Mouse (Mus musculus) forebrain, embryonic 10.5 days (tissue): ENCODE measurements around the gene Alas2. TPM values are rescaled to one million over a fixed set of nuclear protein-coding genes. Genes with fewer than 3 reads are reported as not detected.

ENCODE experiments used
- DNase-seq: peaks from one replicate; pipeline ENCODE4 v3.0.0-alpha.2; 2017; ENCODE audit warnings: low spot score; ENCODE audit errors: extremely low spot score
- H3K27ac ChIP-seq: fragments of 300-500 bp; sonication (generic); 2 replicates; pipeline ENCODE4 v1.5.1; 2016; ENCODE audit warnings: mild to moderate bottlenecking
- H3K27me3 ChIP-seq: fragments of 300-500 bp; sonication (generic); 2 replicates; pipeline ENCODE4 v1.6.1; 2016; ENCODE audit warnings: mild to moderate bottlenecking; ENCODE audit not compliant: poor library complexity, severe bottlenecking
- H3K36me3 ChIP-seq: fragments of 300-500 bp; sonication (generic); replicated peaks from 2 replicates; pipeline ENCODE4 v1.6.1; 2016; ENCODE audit warnings: mild to moderate bottlenecking, moderate library complexity
- H3K4me1 ChIP-seq: fragments of 300-500 bp; sonication (generic); 2 replicates; pipeline ENCODE4 v1.6.1; 2016
- H3K4me3 ChIP-seq: fragments of 300-500 bp; sonication (generic); 2 replicates; pipeline ENCODE4 v1.5.1; 2016; ENCODE audit warnings: mild to moderate bottlenecking, moderate library complexity
- H3K9me3 ChIP-seq: fragments of 300-500 bp; sonication (generic); 2 replicates; pipeline ENCODE4 v1.6.1; 2016; ENCODE audit warnings: mild to moderate bottlenecking, moderate library complexity
- WGBS: fragments of 180-500 bp; shearing (Covaris S2); methylation state at CpG from one replicate; pipeline ENCODE4 v1.1.7; 2016; 5-methylcytosine and 5-hydroxymethylcytosine counted together
- microRNA-seq: library from miRNA; unstranded; fragments of <30 nt; microRNA quantifications from one replicate; pipeline ENCODE4, GENCODE M21; 2017
- polyA plus RNA-seq: library from polyadenylated mRNA; unstranded; fragments of >200 nt; fragmentation: Nextera tagmentation; extraction: Ambion mirVana; gene quantifications from 2 replicates; pipeline ENCODE4 v1.2.1, GENCODE M21; 2016

Alas2 gene
- polyA plus RNA-seq, 1 experiment from 2014 or later: 79.0 TPM

- no peak for DNase-seq
- peaks cover 70% of the 10 kb centered on the region for H3K36me3 ChIP-seq
- H3K4me1 ChIP-seq: no peaks in the 10 kb centered on the region
- peaks cover 21% of the 10 kb centered on the region for H3K27me3 ChIP-seq
- H3K4me3 ChIP-seq: no peak overlapping the region
- H3K27ac ChIP-seq: no peak overlapping the region
- H3K9me3 ChIP-seq: no peaks in the 10 kb centered on the region
Measured at GRCm38 (mm10) chrX:150581921-150582320, 34.7 kb downstream of the Alas2 start.

GRCm38 (mm10) chrX:150585116-150585515 lies 37.9 kb downstream of the Alas2 start:
- 93% methylated on average over 8 of the region's 8 CpGs for WGBS

DNA sequence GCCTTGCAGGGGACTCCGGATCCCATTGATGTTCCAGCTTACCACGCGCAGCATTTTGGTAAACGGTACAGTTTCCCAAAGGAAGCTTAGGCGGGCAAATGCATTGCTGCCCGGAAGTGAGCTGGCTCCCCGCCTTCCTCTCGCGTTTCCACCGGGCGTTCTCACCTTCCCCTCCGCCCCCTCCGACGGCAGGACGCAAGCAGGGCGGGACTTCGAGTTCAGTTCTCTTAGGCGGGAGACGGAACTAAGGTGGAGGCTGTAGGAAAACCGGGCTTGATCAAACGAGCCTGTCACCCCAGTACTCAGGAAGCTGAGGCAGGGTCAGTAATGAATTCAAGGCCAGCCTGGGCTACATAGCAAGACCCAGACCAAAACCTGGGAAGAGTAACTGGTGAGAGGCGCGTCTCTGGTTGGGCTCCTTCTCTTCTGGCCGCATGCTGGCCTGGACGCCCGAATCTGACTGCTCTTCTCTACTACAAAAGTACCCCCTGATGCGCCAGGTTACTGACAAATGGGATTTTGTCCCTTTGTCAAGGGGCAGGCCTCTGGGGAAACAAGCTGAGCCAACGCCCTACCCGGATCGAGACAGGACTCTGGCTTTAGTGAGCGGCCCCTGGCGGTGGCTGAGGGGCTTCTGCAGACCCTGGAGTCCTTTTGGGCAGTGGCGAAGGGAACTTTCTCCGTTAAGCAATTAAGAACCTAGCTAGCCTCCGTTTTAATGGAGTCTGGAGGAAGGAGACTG lies 41.0 kb downstream of the Alas2 start, which contains the start of gene Pfkfb1:
Pfkfb1 (plus strand) TSS at position 207 of the 742 bp plus-strand sequence.
- 21% methylated on average over 35 of the region's 35 CpGs for WGBS
- H3K4me3 ChIP-seq: peak within 1 kb of the TSS; percentile 59
- H3K27ac ChIP-seq: peak within 1 kb of the TSS; percentile 89

More at GRCm38 (mm10) chrX:150585116-150585515, 37.9 kb downstream of the Alas2 start:
- DNase-seq: no peak
- no peaks in the 10 kb centered on the region for H3K4me1 ChIP-seq
- H3K27me3 ChIP-seq: peaks cover 37% of the 10 kb centered on the region
- no peaks in the 10 kb centered on the region for H3K9me3 ChIP-seq
- no peak overlapping the region for H3K4me3 ChIP-seq
- H3K36me3 ChIP-seq: peaks cover 55% of the 10 kb centered on the region
- no peak overlapping the region for H3K27ac ChIP-seq

GRCm38 (mm10) chrX:150589696-150590095 lies 42.5 kb downstream of the Alas2 start, which contains the start of gene Apex2:
TSS of gene Apex2 (minus strand) at chrX:150589868.
- no peaks in the 10 kb centered on the region for H3K9me3 ChIP-seq
- WGBS: 83% methylated on average over 5 of the region's 5 CpGs
- H3K4me3 ChIP-seq: peak within 1 kb of the TSS; percentile 59; the same call in 1 of the 2 replicates
- H3K27ac ChIP-seq: peak within 1 kb of the TSS; percentile 89; the same call in 1 of the 2 replicates
- H3K27me3 ChIP-seq: peaks cover 64% of the 10 kb centered on the region
- peaks cover 13% of the 10 kb centered on the region for H3K36me3 ChIP-seq
- DNase-seq: no peak
- H3K4me1 ChIP-seq: no peaks in the 10 kb centered on the region

More for the DNA sequence above, 41.0 kb downstream of the Alas2 start, which contains the start of gene Pfkfb1:
- no peaks in the 10 kb centered on the region for H3K9me3 ChIP-seq
- H3K27me3 ChIP-seq: peaks cover 51% of the 10 kb centered on the region
- peak; percentile 70 for DNase-seq
- H3K36me3 ChIP-seq: peaks cover 26% of the 10 kb centered on the region
- no peaks in the 10 kb centered on the region for H3K4me1 ChIP-seq

DNA sequence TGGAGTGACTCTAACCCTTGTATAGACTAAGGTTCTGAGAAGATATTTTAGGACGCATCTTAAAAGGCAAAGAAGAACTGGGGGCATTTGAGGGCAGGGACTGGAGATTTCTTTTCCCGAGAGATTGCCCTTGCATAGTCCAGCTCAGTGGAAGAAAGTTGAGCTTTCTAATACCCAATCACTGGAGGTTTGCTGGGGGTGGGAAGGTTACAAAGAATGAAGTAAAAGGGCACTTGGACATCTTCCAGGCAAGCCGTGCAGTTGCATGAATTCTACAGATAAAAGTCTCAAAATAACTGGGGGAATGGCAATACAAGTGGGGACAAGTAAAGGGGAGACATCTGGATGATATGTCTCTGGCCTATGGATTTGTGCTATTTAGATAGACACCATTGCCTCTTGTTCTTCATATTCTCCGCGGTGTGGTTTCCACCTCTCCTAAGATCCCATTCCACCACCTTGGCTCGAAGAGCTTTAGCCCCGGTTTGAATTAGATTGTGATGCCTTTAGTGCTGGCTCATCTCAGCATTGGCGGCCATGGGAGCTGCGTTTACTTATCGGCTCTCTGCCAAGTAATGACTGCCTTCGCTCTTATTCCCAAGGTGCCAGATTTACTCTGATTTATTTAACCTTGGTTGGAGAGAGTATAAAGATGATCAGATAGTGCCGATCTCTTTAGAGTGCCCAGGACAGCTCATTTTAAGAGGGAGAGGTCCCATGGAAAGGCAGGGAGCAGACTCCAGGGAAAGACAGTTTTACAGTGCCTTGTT lies 46.3 kb downstream of the Alas2 start:
- Histone ChIP-seq H3K27me3 (peaks cover 50% of the 10 kb centered on the region), H3K36me3 (no peaks in the 10 kb centered on the region), H3K4me1 (no peaks in the 10 kb centered on the region), H3K9me3 (no peaks in the 10 kb centered on the region), H3K27ac (no peak overlapping the region), H3K4me3 (no peak overlapping the region)
- 90% methylated on average over 12 of the region's 12 CpGs for WGBS
- no peak for DNase-seq

- no peak overlapping the region for H3K27ac ChIP-seq
- H3K36me3 ChIP-seq: no peaks in the 10 kb centered on the region
Measured at GRCm38 (mm10) chrX:150594176-150594575, 47.0 kb downstream of the Alas2 start.

GRCm38 (mm10) chrX:150595016-150595760 lies 48.0 kb downstream of the Alas2 start:
- no peak for DNase-seq
- H3K4me3 ChIP-seq: no peak overlapping the region
- H3K4me1 ChIP-seq: no peaks in the 10 kb centered on the region
- no peaks in the 10 kb centered on the region for H3K36me3 ChIP-seq
- no peak overlapping the region for H3K27ac ChIP-seq
- H3K27me3 ChIP-seq: peaks cover 42% of the 10 kb centered on the region
- H3K9me3 ChIP-seq: no peaks in the 10 kb centered on the region
- WGBS: 83% methylated on average over 9 of the region's 9 CpGs

More at GRCm38 (mm10) chrX:150594176-150594575, 47.0 kb downstream of the Alas2 start:
- no peak for DNase-seq
- Histone ChIP-seq H3K27me3 (peaks cover 47% of the 10 kb centered on the region), H3K4me1 (no peaks in the 10 kb centered on the region), H3K4me3 (no peak overlapping the region), H3K9me3 (no peaks in the 10 kb centered on the region)
- 89% methylated on average over 3 of the region's 3 CpGs for WGBS

DNA sequence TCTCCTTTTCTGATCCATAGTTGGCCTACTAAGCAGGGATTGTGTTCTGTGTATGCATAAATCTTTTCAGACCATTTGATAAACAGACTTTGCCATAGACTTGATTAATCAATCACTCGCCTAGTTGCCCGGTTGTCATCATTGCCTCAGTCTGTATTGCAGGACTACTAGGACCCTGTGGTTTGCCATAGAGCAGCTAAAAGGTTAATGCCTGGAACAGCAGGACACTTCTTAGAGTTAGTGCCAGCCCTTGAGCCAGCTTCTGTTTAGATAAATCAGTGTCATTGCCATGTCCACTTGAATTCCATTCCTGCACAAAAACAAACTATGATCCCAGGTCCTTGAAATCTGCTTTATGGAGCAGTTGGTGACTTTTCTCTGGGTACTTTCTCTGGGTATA lies 51.7 kb downstream of the Alas2 start:
- WGBS: 80% methylated on average over 2 of the region's 2 CpGs
- no peak overlapping the region for H3K27ac ChIP-seq
- H3K4me3 ChIP-seq: no peak overlapping the region
- H3K36me3 ChIP-seq: no peaks in the 10 kb centered on the region
- H3K9me3 ChIP-seq: no peaks in the 10 kb centered on the region
- DNase-seq: no peak
- H3K4me1 ChIP-seq: no peaks in the 10 kb centered on the region
- H3K27me3 ChIP-seq: peaks cover 21% of the 10 kb centered on the region

Small RNA genes within 50 kb of the gene (microRNA-seq; reads per million reads assigned to microRNA genes)
- not detected for gene Mir3620

Other genes starting within 250 kb of the Alas2 start
- gene Tmem29, start 88.2 kb upstream of the Alas2 start, polyA plus RNA-seq: 36.3 and 37.5 TPM in 2 replicates
- 7.2 and 7.9 TPM in 2 replicates for gene Pfkfb1, start 40.9 kb downstream of the Alas2 start, polyA plus RNA-seq
- 27.7 and 30.6 TPM in 2 replicates for gene Apex2, start 42.5 kb downstream of the Alas2 start, polyA plus RNA-seq
- gene Tro, start 110.2 kb downstream of the Alas2 start, polyA plus RNA-seq: 34.3 and 39.5 TPM in 2 replicates